Mouse (Mus musculus): ENCODE measurements around the gene Efcab12.

Gene Efcab12

GRCm38 (mm10) chr6:115845006-115845405 is 6.8 kb upstream of the Efcab12 start:
- DNase-seq (ENCODE audit: low read depth, low spot score): no peak

- DNase-seq (ENCODE audit: low read depth, low spot score): no peak
These were observed 533 bp upstream of the Efcab12 start for GRCm38 (mm10) chr6:115838745-115839144.

- peak; percentile 67 for DNase-seq (ENCODE audit: low read depth, low spot score)
These were observed 4.4 kb downstream of the Efcab12 start for GRCm38 (mm10) chr6:115833861-115834260.

- peak; percentile 44 for DNase-seq (ENCODE audit: low read depth, low spot score)
These were observed 5.9 kb downstream of the Efcab12 start for GRCm38 (mm10) chr6:115832152-115832850.

DNA sequence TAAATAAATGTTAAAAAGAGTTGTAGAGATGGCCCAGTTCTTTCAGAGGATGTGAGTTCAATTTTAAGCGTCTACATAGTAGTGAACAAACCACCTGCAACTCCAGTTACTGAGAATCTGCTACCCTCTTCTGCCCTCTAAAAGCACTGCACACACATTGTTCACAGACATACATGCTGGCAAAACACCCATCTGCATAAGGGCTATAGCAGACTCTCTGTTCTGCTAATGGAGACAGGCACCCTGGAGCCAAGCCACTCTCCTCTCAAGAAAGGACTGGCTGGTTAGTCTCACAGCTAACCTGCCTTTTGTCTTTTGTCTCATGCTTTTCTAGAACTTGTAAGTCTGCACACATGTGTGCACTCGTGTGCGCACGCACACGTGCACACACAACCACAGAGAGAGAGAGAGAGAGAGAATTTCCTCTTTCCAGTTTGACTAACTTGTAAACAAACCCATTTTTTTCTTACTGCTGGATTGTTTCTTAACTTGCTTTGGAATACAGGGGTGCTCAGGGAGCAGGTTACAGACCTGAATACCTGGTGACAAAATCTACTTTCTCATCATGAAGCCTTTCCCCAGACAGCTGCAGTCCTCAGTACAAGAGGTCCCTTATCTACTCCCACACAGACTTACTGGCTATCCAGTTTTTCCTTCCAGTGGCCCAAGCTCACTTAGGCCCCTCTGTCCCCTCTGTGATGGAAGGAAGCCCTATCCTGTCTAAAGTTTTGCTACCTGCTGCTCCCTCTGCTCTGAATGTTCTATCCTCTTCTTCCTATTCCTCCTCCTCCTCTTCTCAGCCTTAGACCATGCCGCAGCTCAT is 7.2 kb downstream of the Efcab12 start:
- DNase-seq (ENCODE audit: low read depth, low spot score): peak; percentile 23

DNA sequence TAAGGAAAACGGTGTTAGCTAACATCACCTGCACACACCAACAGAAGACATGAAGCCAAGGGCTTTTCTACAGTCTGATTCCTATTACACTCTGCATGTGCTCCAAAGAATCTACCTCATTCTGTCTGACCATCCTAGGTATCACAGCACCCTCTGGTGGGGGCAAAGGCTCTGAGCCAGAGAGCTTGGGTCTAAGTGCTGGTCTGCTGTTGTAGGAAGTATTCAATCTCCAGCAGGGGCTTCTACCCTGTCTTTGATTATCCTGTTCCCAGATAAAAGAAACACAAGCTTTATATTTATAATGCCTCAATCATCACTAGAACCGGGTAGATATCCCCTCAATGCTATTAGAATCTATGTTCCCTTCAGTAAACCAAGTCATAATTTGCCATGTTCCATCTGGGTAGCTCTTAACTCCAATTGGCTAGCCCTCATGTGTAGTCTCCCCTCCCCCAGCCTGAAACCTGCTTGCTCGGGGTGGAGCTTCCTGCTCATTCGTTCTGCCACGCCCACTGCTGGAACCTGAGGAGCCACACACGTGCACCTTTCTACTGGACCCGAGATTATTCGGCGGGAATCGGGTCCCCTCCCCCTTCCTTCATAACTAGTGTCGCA is 14.3 kb downstream of the Efcab12 start:
- peak; percentile 97 for DNase-seq (ENCODE audit: low read depth, low spot score)

DNA sequence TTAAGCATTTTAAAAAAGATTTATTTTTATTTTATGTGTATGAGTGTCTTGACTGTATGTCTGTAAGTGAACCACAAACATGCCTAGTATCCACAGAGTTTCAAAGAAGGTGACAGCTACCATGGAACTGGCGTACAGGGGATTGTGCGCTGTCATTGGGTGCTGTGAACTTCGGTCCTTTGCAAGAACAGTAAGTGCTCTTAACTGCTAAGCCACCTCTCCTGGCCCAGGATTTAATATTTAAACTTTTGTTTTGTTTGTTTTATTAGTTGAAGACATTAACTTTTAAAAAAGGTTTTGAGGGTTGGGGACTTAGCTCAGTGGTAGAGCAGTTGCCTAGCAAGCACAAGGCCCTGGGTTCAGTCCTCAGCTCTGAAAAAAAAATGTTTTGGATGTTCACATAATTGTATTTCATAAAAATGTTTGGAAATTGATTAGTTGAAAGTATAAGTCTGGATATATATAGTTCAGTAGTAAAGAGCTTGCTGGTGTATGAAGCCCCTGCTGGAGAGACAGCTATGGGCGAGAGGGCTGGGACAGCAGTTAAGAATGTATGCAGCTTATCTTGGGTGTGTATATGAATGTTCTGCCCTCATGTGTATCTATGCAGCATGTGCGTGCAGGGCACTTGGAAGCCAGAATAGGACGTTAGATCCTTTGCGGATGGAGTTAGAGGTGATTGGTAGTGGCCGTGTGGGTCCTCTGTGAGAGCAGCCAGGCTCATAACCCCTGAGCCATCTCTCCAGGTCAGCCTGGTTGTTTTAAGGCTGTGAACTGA is 16.8 kb downstream of the Efcab12 start:
- DNase-seq (ENCODE audit: low read depth, low spot score): no peak

DNA sequence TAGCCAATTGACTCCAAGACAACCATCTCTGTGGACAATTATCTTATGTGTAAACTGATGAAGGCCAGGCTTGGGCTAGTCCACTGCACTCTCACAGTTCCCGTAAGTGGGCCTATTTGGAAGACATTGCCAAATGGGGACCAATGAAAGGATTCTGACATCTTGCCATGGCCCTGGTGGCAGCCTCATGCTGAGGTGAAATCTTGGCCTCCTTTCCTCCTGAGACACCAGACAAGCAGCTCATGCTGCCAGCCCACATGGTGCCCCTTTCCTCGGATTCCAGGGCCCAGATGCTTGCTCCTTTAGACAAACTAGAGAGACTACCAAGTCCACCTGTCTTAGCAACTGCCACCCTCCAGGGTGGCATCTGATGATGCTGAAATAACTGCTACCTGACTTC is 20.1 kb downstream of the Efcab12 start:
- DNase-seq (ENCODE audit: low read depth, low spot score): no peak

DNA sequence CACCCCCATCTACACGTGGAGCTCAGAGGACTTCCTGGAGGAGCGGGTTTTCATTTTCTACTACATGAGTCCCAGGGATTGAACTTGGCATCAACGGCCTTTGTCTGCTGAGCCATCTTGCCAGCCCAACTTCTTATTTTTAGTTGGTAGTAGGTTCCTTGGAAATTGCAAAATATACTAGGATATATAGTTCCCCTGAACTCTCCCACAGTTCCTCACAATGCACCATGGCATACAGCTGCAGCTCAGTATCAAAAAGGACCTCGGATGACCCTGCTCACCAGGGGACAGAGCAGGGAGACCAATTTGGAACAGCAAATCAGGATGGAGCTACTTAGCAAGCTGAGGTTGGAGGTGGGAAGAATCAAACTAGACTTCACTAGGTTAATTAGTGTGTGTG is 23.2 kb downstream of the Efcab12 start:
- DNase-seq (ENCODE audit: low read depth, low spot score): no peak

GRCm38 (mm10) chr6:115814104-115814503 is 24.1 kb downstream of the Efcab12 start:
- DNase-seq (ENCODE audit: low read depth, low spot score): peak; percentile 89

DNA sequence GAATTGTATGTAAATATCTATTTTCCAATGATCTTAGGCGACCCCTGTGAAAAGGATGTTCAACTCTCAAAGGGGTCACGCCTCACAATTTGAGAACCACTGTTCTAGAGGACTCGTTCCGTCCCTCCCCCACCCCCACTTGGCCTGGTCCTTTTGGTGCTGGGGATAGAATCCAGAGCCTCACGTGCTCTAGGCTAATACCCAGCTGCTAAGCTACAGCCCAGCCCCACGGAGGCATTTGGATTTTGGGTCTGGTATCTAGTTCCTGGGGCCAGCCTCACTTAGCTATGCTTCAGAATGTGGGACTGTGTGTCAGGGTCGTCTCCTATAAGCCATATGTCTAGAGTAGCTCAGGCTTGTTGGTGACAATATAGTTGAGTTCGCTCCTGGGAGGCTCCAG is 26.6 kb downstream of the Efcab12 start:
- no peak for DNase-seq (ENCODE audit: low read depth, low spot score)

DNA sequence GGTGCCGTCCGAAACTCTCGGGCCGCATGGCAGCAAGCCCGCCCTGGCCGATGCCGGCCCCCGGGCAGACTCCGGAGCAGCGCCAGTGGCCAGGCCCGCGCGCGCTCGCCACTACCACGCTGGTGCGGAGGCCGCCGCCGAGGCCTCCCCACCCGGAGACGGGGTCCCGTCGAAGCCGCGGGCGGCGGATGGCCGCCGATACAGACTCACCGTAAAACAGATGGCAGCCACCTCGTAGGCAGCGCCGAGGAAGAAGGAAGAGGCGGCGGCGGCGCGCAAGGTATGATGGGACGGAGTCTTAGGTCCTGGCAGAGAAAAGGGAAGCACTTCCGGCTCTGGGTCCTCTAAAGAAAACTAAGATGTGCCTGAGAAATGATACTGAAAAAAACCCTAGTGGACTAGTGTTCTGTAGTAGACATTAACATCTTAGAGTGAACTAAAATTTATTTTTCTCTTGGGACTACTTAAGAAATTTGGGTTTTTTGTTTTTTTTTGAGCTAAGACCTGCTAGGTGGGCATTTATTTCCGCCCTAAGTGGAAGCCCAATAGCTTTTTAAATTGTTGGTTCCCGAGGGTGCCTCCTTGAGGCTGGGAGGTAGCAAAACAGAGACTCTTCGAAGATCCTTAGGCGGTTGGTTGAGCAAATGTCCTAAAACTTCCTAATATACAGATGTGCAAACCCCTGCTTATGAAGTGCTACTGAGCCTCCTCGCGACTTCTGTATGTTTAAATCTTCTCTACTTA is 29.6 kb downstream of the Efcab12 start, which contains the start of gene Rpl32:
TSS of gene Rpl32 (minus strand) at position 260 of the 744 bp plus-strand sequence.
- DNase-seq (ENCODE audit: low read depth, low spot score): peak; percentile 96

GRCm38 (mm10) chr6:115808196-115808487 is 30.1 kb downstream of the Efcab12 start:
- DNase-seq (ENCODE audit: low read depth, low spot score): peak; percentile 50

- peak; percentile 9 for DNase-seq (ENCODE audit: low read depth, low spot score)
These were observed 30.6 kb downstream of the Efcab12 start for GRCm38 (mm10) chr6:115807464-115808195.

- peak; percentile 27 for DNase-seq (ENCODE audit: low read depth, low spot score)
These were observed 33.6 kb downstream of the Efcab12 start for GRCm38 (mm10) chr6:115804432-115805192.

DNA sequence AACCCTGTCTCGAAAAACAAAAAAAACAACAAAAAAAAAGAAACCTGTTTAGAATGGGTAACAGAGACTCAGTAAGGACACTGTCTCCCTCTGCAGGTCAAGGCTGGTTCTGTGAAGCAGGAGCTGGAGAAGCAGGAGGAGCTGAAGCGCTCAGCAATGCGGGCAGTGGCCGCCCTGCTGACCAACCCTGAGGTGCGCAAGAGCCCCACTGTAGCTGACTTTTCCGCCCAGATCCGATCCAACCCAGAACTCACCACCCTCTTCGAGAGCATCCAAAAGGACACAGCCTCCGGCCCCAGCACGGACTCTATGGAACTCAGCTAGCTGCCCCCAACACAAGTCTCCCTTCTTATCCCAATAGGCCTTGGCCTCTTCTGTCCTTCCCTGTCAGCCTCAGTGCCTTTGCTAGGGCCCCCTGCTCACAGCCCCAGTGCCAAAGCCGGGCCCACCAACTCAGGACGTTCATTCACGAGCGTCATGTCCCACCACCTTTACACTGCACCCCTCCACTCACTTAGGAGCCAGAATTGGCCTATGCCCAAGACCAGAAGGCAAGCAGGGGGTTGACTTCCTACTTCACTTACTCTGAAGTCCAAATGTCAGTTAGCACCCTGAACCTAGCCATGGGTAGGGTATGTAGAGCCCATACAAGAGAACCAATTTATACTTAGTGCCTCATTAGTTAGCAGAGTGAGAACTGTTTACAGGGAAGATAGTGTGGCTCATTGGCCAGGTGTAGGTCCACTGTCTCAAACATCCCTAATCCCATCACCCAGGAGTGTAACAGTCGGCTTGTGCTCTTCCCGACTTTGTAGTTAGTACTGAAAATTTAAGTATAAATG is 34.5 kb downstream of the Efcab12 start:
- peak; percentile 97 for DNase-seq (ENCODE audit: low read depth, low spot score)

GRCm38 (mm10) chr6:115801811-115802210 is 36.4 kb downstream of the Efcab12 start:
- DNase-seq (ENCODE audit: low read depth, low spot score): no peak

GRCm38 (mm10) chr6:115792691-115793215 is 45.5 kb downstream of the Efcab12 start:
- no peak for DNase-seq (ENCODE audit: low read depth, low spot score)
